Mouse (Mus musculus): ENCODE data around the gene Glb1.

- TF ChIP-seq CTCF (IDR thresholded peaks at IDR 0.05) (peak; percentile 55), POLR2A (IDR thresholded peaks at IDR 0.05; ENCODE audit: insufficient read depth, low read depth, low read length) (peak; percentile 55), EP300 (IDR thresholded peaks at IDR 0.05; ENCODE audit: insufficient read depth, low read depth, low read length) (0 out of 2 replicates have a peak, but pooled peaks have one; percentile 39)
Measured at GRCm38 (mm10) chr9:114400949-114401684, at the start of gene Glb1, which contains the start of gene Tmppe.

All from heart, adult 2 months (tissue).